Mouse (Mus musculus): Measurements from ENCODE around the gene Trmt2b. TPM values are rescaled to one million over a fixed set of nuclear protein-coding genes. Genes with fewer than 3 reads are reported as not detected.
"Not testable (repeated sequence)": the region's sequence is repeated elsewhere in the genome, so short reads cannot be mapped to it uniquely, and the experiment has no call there.

Gene Trmt2b
- 16.6 and 17.3 TPM in 2 replicates for polyA plus RNA-seq (2015; fragmentation: Nextera tagmentation; extraction: Ambion mirVana)

GRCm38 (mm10) chrX:134276275-134277160 lies at the start of gene Trmt2b:
Gene Trmt2b (minus strand): TSS chrX:134276984.
- 0 out of 2 replicates have a peak within 1 kb of the TSS, but pooled peaks have one; percentile 31 for H3K9ac ChIP-seq (ENCODE audit: low read depth, low read length)
- no peaks in the 10 kb centered on the region for H3K36me3 ChIP-seq (ENCODE audit: insufficient read depth, low read length)
- no peaks in the 10 kb centered on the region for H3K9me3 ChIP-seq (replicated peaks; ENCODE audit: low read length)
- ATAC-seq (replicated peaks; ENCODE audit: low FRiP score, low read depth), result peak; percentile 97
- H3K27me3 ChIP-seq (ENCODE audit: insufficient read depth, low read length), result no peaks in the 10 kb centered on the region
- peak within 1 kb of the TSS; percentile 78 for H3K27ac ChIP-seq
- WGBS, result 21% methylated on average over 22 of the region's 26 CpGs
- DNase-seq (ENCODE audit: low spot score), result peak; percentile 73
- H3K4me3 ChIP-seq (replicated peaks; ENCODE audit: low read depth, low read length), result peak within 1 kb of the TSS; percentile 38
- TF ChIP-seq CTCF (IDR thresholded peaks at IDR 0.05; ENCODE audit: low read depth), result no peak
- peak within 1 kb of the TSS; percentile 49 for H3K4me2 ChIP-seq (ENCODE audit: low read length)
- H3K4me1 ChIP-seq (replicated peaks; ENCODE audit: insufficient read depth, low read length), result no peaks in the 10 kb centered on the region

DNA sequence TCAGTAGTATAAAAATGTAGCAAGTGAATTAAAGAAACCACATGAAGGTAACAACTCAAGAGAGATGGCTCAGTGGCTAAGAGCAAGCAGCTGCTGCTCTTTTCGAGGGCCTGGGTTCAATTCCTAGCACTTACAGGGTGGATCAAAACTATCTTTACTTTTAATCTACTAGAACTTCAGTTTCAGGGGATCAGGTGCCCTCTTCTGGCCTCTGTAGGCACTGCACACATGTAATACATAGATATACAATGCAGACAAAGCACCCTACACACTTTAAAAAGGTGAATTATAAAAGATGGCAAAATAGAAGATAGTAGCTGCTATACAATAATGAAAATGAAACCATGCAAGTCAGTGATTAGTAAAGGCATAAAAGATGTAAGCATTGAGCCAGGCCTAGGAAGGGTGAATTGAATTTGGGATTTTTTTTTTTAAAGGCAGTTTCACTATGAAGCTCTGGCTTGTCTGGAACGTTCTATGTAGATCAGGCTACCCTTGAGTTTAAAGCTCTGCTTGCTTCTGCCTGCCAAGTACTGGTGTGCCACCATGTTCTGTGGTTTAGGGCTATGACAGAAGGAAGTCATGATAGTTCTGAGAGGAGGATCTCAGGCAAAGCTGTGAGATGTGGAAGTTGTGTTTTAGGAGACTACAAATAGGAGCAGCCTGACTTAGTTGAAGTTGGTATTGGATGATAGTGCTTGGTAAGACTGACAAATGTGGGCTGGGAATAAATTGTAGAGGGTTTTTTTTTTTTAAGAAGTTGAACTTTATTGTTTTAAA lies 42.6 kb upstream of the Trmt2b start:
- Histone ChIP-seq H3K4me3 (replicated peaks; ENCODE audit: low read depth, low read length) (no peak overlapping the region), H3K27ac (no peak overlapping the region), H3K4me1 (replicated peaks; ENCODE audit: insufficient read depth, low read length) (no peaks in the 10 kb centered on the region), H3K27me3 (ENCODE audit: insufficient read depth, low read length) (no peaks in the 10 kb centered on the region), H3K9me3 (replicated peaks; ENCODE audit: low read length) (no peaks in the 10 kb centered on the region), H3K9ac (ENCODE audit: low read depth, low read length) (no peak overlapping the region), H3K36me3 (ENCODE audit: insufficient read depth, low read length) (no peaks in the 10 kb centered on the region), H3K4me2 (ENCODE audit: low read length) (no peak overlapping the region)
- ATAC-seq (replicated peaks; ENCODE audit: low FRiP score, low read depth) (no peak), DNase-seq (ENCODE audit: low spot score) (peak; percentile 19)
- peak; percentile 69 for TF ChIP-seq CTCF (IDR thresholded peaks at IDR 0.05; ENCODE audit: low read depth)
- 87% methylated on average over 2 of the region's 2 CpGs for WGBS

- WGBS, result 90% methylated on average over 7 of the region's 7 CpGs
- H3K9me3 ChIP-seq (replicated peaks; ENCODE audit: low read length); H3K27me3 ChIP-seq (ENCODE audit: insufficient read depth, low read length); H3K4me2 ChIP-seq (ENCODE audit: low read length); H3K4me3 ChIP-seq (replicated peaks; ENCODE audit: low read depth, low read length); H3K27ac ChIP-seq; H3K36me3 ChIP-seq (ENCODE audit: insufficient read depth, low read length); ATAC-seq (replicated peaks; ENCODE audit: low FRiP score, low read depth); H3K4me1 ChIP-seq (replicated peaks; ENCODE audit: insufficient read depth, low read length); H3K9ac ChIP-seq (ENCODE audit: low read depth, low read length); DNase-seq (ENCODE audit: low spot score): not testable (repeated sequence)
These were observed 34.4 kb upstream of the Trmt2b start for GRCm38 (mm10) chrX:134311193-134311592.

- peak; percentile 78 for ATAC-seq (replicated peaks; ENCODE audit: low FRiP score, low read depth)
- H3K4me2 ChIP-seq (ENCODE audit: low read length), result peak overlapping the region; percentile 51
- no peaks in the 10 kb centered on the region for H3K4me1 ChIP-seq (replicated peaks; ENCODE audit: insufficient read depth, low read length)
- H3K9me3 ChIP-seq (replicated peaks; ENCODE audit: low read length), result no peaks in the 10 kb centered on the region
- no peak overlapping the region for H3K27ac ChIP-seq
- 0 out of 2 replicates have a peak overlapping the region, but pooled peaks have one; percentile 24 for H3K9ac ChIP-seq (ENCODE audit: low read depth, low read length)
- no peaks in the 10 kb centered on the region for H3K27me3 ChIP-seq (ENCODE audit: insufficient read depth, low read length)
- 31% methylated on average over 9 of the region's 9 CpGs for WGBS
- H3K4me3 ChIP-seq (replicated peaks; ENCODE audit: low read depth, low read length), result peak overlapping the region; percentile 29
- no peak for TF ChIP-seq CTCF (IDR thresholded peaks at IDR 0.05; ENCODE audit: low read depth)
- no peaks in the 10 kb centered on the region for H3K36me3 ChIP-seq (ENCODE audit: insufficient read depth, low read length)
- DNase-seq (ENCODE audit: low spot score), result peak; percentile 33
These were observed 31.5 kb upstream of the Trmt2b start for GRCm38 (mm10) chrX:134308275-134308634.

GRCm38 (mm10) chrX:134307534-134308274 lies 30.9 kb upstream of the Trmt2b start, which contains the start of gene Cenpi:
Gene Cenpi (plus strand): TSS chrX:134308084.
- Histone ChIP-seq H3K4me2 (ENCODE audit: low read length) (peak within 1 kb of the TSS; percentile 51), H3K4me3 (replicated peaks; ENCODE audit: low read depth, low read length) (peak within 1 kb of the TSS; percentile 29), H3K36me3 (ENCODE audit: insufficient read depth, low read length) (no peaks in the 10 kb centered on the region), H3K27ac (no peak within 1 kb of the TSS), H3K9me3 (replicated peaks; ENCODE audit: low read length) (no peaks in the 10 kb centered on the region), H3K27me3 (ENCODE audit: insufficient read depth, low read length) (no peaks in the 10 kb centered on the region), H3K4me1 (replicated peaks; ENCODE audit: insufficient read depth, low read length) (no peaks in the 10 kb centered on the region), H3K9ac (ENCODE audit: low read depth, low read length) (peak within 1 kb of the TSS; percentile 53)
- WGBS, result 30% methylated on average over 36 of the region's 36 CpGs
- TF ChIP-seq CTCF (IDR thresholded peaks at IDR 0.05; ENCODE audit: low read depth), result peak; percentile 42
- ATAC-seq (replicated peaks; ENCODE audit: low FRiP score, low read depth), result peak; percentile 97
- DNase-seq (ENCODE audit: low spot score), result peak; percentile 92

DNA sequence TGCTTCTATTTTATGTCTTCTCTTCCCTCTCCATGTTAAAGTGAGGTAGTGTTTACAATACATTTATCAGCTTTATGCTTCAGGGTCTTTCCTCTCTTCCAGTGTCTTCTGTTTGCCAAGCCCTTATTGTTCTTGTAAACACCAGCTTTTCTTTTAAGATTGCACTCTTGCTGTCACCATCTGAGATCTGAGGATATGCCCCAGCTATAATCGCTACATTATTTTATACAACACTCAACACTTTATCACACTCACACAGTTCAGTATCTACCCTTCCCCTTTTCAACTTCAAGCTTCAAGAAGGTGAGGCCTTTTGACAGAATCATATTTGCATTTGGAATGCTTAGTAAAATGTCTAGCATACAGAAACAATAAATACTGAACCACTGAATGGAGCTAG lies 26.5 kb upstream of the Trmt2b start:
- TF ChIP-seq CTCF (IDR thresholded peaks at IDR 0.05; ENCODE audit: low read depth), result no peak
- Histone ChIP-seq H3K36me3 (ENCODE audit: insufficient read depth, low read length) (no peaks in the 10 kb centered on the region), H3K4me1 (replicated peaks; ENCODE audit: insufficient read depth, low read length) (no peaks in the 10 kb centered on the region), H3K27ac (no peak overlapping the region), H3K27me3 (ENCODE audit: insufficient read depth, low read length) (no peaks in the 10 kb centered on the region), H3K9me3 (replicated peaks; ENCODE audit: low read length) (no peaks in the 10 kb centered on the region), H3K9ac (ENCODE audit: low read depth, low read length) (no peak overlapping the region), H3K4me2 (ENCODE audit: low read length) (no peak overlapping the region), H3K4me3 (replicated peaks; ENCODE audit: low read depth, low read length) (no peak overlapping the region)
- 98% methylated on average over 1 of the region's 1 CpGs for WGBS
- ATAC-seq (replicated peaks; ENCODE audit: low FRiP score, low read depth), result no peak
- no peak for DNase-seq (ENCODE audit: low spot score)
